Mouse (Mus musculus): ENCODE measurements at regions not wholly inside any gene's neighbourhood (a gene's known extent, or its start where the extent isn't known, plus 50 kb on each side); places are given as distances from the start of the nearest gene placed in this dataset.
"Not testable (repeated sequence)": the region's sequence is repeated elsewhere in the genome, so short reads cannot be mapped to it uniquely, and the experiment has no call there.

DNA sequence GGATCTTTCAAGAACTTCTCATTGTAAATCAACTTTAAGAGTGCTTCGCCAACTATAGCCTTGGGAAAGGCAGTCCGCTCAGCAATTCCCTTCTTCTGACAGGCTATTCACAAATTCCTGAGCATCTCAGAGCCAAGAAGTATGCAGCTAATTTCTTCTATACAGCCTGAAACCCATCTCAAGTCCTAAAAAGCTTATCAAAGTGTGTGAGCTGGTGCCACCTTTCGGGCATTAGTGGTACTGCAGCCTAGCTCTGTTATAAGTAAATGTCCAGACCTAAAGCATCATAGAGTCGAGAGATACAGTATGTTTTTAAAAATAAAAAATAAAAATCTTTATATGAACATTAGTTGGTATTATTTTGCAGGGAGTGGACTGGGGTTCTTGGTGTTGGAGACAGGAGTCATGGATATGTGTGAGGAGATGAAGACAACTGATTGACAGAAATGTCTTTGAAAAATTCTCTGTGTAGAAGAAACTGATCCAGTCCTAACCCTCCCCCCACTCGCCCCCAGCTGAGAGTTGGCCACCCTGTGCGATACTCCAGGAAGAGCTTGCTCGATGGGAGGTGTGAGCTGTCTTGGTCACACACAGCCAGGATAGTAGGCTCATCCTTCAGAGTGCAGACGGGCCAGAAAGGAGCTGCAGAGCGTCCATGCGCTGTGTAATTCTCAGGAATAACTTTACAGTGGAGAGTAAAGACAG lies 56.4 kb downstream of the Bod1 start:
- DNase-seq (ENCODE audit: low spot score): peak; percentile 40

DNA sequence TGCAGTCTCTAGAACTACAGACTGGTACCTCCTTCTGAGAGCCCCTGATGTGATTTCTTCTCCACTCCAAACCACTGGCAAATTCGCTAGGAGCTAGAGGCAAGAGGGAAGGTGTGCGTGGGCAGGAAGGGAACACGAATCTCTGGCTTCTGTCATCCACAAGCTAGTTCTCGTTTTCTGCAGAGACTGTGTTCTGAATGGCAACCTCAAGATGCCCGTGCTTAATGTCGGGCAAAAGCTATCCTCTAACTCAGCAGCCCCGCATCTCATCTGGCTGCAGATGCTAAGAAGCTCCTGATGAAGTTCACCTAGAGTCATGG lies 57.3 kb downstream of the Bod1 start:
- DNase-seq (ENCODE audit: low spot score): no peak

- DNase-seq (ENCODE audit: low spot score): no peak
Measured at GRCm38 (mm10) chr11:31613688-31614393, 57.8 kb downstream of the Bod1 start.

DNA sequence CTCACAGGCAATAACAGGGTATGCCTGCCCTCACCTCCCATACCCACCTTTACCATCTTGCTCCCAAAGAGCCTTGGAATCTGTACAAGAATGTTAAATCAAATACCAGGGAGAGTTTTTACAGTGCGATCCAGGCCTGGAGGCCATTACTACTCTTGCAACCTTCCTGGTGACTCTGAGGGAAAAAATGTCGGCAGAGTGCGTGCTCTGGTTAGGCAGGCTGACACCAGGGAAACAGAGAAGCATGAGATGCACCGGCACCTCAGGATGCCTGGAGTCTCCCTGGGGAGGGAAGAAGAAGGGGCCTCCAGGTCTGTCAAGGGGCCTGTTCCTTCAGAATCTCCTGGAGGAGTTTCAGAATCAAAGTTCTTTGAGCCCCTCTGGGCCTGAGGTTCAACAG lies 63.2 kb downstream of the Bod1 start:
- no peak for DNase-seq (ENCODE audit: low spot score)

GRCm38 (mm10) chr11:31601499-31601898 lies 70.2 kb downstream of the Bod1 start:
- DNase-seq (ENCODE audit: low spot score): no peak

- DNase-seq (ENCODE audit: low spot score): no peak
Measured at GRCm38 (mm10) chr11:31593604-31594003, 78.1 kb downstream of the Bod1 start.

DNA sequence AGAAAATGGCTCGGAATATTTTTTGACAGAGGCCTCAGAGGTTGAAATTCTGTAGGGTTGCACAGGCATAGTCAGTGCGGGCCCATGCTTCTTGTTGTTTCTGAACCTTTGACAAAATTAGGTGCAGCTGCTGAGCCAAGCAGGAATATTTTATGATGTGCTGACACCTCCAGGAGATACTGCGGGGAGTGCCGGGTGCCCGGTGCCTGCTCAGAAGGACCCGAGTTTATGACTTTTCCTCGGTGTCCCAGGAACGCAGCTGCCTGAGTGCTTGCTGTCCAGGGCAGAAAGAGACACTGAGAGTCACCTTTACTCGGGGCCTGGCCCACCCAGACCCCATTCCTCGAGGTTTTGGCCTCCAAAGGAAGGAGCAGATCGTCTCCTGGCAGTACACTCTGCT lies 79.6 kb downstream of the Bod1 start:
- no peak for DNase-seq (ENCODE audit: low spot score)

GRCm38 (mm10) chr11:31591037-31591554 lies 80.6 kb downstream of the Bod1 start:
- no peak for DNase-seq (ENCODE audit: low spot score)

GRCm38 (mm10) chr11:31574941-31575340 lies 96.7 kb downstream of the Bod1 start:
- no peak for DNase-seq (ENCODE audit: low spot score)

- DNase-seq (ENCODE audit: low spot score): peak; percentile 9
Measured at GRCm38 (mm10) chr11:31564742-31565510, 106.8 kb downstream of the Bod1 start.

GRCm38 (mm10) chr11:31563826-31564741 lies 107.6 kb downstream of the Bod1 start:
- DNase-seq (ENCODE audit: low spot score): no peak

GRCm38 (mm10) chr11:31562954-31563353 lies 108.7 kb downstream of the Bod1 start:
- no peak for DNase-seq (ENCODE audit: low spot score)

DNA sequence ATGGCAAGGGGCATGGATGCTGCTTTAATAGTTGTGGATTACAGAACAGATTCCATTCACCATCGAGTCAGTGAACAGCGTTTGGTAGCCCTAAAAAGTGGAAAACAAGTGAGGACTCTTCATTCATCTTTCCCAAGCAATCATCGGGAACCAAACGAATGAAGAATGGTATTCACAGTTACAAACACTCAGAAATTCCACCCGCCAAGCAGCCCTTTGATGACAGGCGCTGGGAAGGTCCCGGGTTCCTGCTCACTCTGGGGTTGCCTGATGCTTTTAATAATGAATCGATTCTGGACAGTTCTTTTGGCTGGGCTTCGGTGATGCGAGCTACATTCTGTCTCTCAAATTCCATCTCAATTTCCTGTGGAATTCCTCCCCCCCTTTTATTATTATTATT lies 110.9 kb downstream of the Bod1 start:
- no peak for DNase-seq (ENCODE audit: low spot score)

DNA sequence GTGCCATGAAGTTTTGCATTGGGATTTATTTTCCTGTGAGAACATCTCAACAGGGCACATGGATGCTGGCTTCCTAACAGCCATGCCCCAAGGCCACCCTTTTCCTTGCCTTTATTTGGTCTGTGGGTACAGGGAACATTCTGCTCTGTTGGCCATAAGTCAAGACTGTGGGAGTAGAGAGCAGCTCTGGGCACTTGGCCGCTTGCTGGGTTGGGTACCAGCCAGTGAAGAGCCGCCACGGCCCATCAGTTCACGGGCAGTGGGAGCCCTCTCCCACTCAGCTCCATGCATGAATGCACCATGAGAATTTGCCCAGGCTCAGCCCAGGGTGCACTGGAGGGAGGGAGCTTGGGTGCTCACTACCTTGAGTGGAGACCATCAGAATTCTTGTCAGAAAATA lies 116.6 kb downstream of the Bod1 start:
- no peak for DNase-seq (ENCODE audit: low spot score)

- DNase-seq (ENCODE audit: low spot score): no peak
Measured at GRCm38 (mm10) chr11:31551614-31552271, 119.9 kb downstream of the Bod1 start.

DNA sequence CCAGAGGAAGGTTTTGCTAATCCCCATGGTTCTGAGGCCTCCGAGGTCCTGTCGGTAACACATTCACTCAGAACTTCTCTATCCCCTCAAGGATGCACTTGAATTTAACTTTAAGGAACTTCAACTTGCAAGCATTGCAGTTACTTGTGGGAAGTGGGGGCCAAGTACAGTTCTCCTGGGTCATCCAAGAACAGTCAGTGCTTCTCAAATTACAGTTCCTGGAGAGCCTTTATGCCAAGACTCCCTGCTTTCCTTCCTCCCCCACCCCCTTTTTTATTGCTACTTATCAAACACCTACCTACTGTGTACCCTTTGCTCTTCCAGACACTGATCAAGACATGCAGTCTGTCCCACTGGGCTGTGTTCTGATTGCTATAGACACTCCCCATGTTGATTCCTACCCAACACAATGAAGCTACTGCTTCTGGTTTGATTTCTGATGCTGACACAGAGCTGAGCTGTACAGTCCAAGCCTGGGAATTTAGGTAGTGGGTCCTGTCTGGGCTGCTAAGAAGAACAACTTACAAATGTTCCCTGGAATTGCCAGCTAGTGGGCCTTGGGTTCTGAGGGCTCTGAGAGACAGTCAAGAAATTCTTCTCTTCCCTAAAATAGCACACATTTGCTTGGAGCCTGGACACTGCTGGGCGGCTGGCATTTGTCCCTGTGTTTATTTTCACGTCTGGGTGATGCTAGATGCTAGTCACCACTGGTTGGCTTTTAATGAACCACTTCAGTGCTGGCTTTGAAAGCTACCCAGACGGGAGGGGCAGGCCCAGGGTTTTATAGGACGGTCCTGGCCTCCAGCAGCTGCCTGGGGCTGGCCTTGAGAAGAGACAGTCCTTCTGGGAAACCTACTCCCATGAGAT lies 120.7 kb downstream of the Bod1 start:
- DNase-seq (ENCODE audit: low spot score): no peak

DNA sequence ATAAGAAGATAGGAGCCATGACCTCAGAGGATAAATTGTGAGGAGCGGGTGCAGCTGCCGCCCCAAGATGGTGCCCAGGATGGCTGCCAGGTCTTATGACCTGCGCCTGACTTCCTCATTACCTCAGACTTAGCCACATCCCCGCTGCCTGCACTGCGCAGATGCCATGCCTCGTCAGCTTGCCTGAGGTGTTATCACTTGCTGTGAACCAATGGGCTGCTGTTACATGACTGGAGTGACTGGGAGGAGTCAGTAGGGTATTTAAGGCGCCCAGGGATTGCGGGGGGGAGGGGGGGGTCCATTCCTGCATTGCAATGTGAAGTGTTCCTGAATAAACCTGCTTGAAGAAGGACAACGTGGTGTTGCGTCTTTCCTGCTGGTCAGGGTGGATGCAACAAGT lies 126.2 kb downstream of the Bod1 start:
- not testable (repeated sequence) for DNase-seq (ENCODE audit: low spot score)

- no peak for DNase-seq (ENCODE audit: low spot score)
Measured at GRCm38 (mm10) chr11:31542635-31543219, 129.0 kb downstream of the Bod1 start.

GRCm38 (mm10) chr11:31541425-31541824 lies 130.3 kb downstream of the Bod1 start:
- DNase-seq (ENCODE audit: low spot score): no peak

DNA sequence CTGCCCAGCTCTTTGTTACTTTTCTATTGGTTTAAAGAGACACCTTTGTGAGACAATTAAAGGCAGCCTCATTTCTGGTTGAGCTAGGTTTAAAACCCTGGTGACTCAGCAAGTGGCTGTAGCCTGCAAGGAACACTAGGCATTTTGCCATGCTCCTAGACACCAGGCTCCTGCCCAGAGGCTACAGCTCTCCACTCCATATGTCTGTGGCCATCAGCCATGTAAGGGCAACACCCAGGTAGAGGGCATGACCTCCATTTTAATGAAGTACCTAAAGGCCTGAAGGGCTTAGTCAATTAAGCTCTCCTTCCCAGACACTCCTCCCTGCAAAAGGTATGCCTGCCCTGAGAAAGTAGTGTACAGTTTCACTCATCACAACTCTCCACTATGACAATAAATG lies 130.9 kb downstream of the Bod1 start:
- DNase-seq (ENCODE audit: low spot score): no peak
